Mouse (Mus musculus) lung, embryonic 15.5 days (tissue): ENCODE data around the gene Slc13a4. TPM values are rescaled to one million over a fixed set of nuclear protein-coding genes. Genes with fewer than 3 reads are reported as not detected.

Source experiments
- ATAC-seq: fragments of 200-750 bp; cut with Nextera tagmentation; 2 replicates; pipeline ENCODE4 v1.8.0; 2017; ENCODE audit warnings: moderate number of reproducible peaks, borderline replicate concordance; ENCODE audit not compliant: low FRiP score, low TSS enrichment; ENCODE audit errors: extremely low read depth
- H3K27ac ChIP-seq: fragments of 300-500 bp; sonication (generic); 2 replicates; pipeline ENCODE4 v1.5.1; 2015; ENCODE audit warnings: moderate library complexity, mild to moderate bottlenecking, inconsistent platforms
- H3K27me3 ChIP-seq: fragments of 300-500 bp; sonication (generic); 2 replicates; pipeline ENCODE4 v1.6.1; 2015; ENCODE audit warnings: inconsistent platforms
- H3K36me3 ChIP-seq: fragments of 300-500 bp; sonication (generic); 2 replicates; pipeline ENCODE4 v1.6.1; 2015; ENCODE audit warnings: inconsistent platforms
- H3K4me1 ChIP-seq: fragments of 300-500 bp; sonication (generic); 2 replicates; pipeline ENCODE4 v1.6.1; 2015; ENCODE audit warnings: inconsistent platforms
- H3K4me2 ChIP-seq: fragments of 300-500 bp; sonication (generic); 2 replicates; pipeline ENCODE4 v1.6.1; 2015; ENCODE audit warnings: inconsistent platforms, mild to moderate bottlenecking, moderate library complexity
- H3K4me3 ChIP-seq: fragments of 300-500 bp; sonication (generic); 2 replicates; pipeline ENCODE4 v1.5.1; 2015; ENCODE audit warnings: mild to moderate bottlenecking, inconsistent platforms
- H3K9ac ChIP-seq: fragments of 300-500 bp; sonication (generic); 2 replicates; pipeline ENCODE4 v1.6.1; 2015; ENCODE audit warnings: inconsistent platforms
- H3K9me3 ChIP-seq: fragments of 300-500 bp; sonication (generic); 2 replicates; pipeline ENCODE4 v1.6.1; 2016; ENCODE audit warnings: inconsistent platforms
- WGBS: fragments of 180-500 bp; shearing (Covaris S2); methylation state at CpG from one replicate; pipeline ENCODE4 v1.1.7; 2015; 5-methylcytosine and 5-hydroxymethylcytosine counted together
- polyA plus RNA-seq: library from polyadenylated mRNA; unstranded; fragments of >200 nt; fragmentation: Nextera tagmentation; extraction: Ambion mirVana; gene quantifications from 2 replicates; pipeline ENCODE4 v1.2.1, GENCODE M21; 2015

The Slc13a4 gene
- polyA plus RNA-seq, 1 experiment from 2014 or later, result 0.14 TPM

DNA sequence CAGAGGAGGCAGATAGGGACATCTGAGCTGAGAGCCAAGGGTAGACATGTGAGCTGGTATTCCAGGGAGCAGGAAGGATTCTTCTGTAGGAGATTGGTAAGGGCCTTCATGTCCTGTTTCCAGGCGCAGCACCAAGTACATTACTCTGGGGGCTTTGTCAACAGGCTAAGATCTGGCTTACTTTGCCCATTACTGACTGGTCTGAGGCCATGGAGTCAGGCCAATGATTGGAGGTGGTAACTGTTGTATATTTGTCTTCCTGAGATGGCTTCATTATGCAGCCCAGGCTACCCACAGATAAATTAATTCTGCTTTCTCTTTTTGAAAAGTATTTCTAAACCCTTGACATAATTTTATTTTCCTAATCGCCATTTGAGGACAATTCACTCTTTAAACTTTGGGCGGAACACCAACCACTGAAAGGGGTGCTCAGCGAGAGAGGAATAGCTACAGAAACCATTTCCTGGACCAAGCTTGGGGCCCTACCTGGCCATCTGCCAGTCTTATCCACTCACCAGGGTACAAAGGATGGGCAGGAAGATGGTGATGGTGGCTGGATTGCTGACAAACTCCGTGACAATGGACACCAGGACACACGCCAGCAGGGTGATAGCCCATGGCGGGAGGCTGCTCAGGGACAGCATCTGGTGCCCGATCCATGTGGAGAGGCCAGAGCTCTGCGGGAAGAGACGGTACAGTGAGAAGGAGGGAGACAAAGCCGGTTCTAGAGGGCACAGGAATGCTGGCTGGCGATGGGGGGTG is 36.7 kb downstream of the Slc13a4 start:
- no peak overlapping the region for H3K27ac ChIP-seq
- no peaks in the 10 kb centered on the region for H3K36me3 ChIP-seq

DNA sequence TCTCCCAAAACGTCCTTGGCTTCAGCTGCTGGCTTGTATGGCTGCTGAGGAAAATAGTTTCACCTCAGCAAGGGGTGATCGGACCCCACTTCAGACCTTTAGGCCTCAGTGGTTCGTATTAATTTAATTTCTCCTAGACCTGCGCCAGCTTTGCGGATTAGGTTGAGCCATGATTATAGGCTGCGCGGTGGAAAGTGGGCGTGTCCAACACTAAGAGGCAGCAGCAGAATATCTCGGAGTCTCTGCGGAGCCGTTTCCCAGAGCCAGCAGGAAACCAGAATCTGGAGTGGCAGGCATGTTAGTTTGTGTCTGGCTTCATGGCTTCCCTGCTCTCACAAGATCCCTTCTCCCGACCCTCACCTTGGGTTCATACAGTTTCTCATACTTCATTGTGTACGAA is 38.3 kb downstream of the Slc13a4 start:
- Histone ChIP-seq H3K4me1 (no peaks in the 10 kb centered on the region), H3K9ac (no peak overlapping the region), H3K4me3 (no peak overlapping the region), H3K9me3 (no peaks in the 10 kb centered on the region), H3K4me2 (no peak overlapping the region), H3K27ac (no peak overlapping the region), H3K36me3 (no peaks in the 10 kb centered on the region), H3K27me3 (no peaks in the 10 kb centered on the region)
- no peak for ATAC-seq
- WGBS, result 80% methylated on average over 13 of the region's 13 CpGs

More for the DNA sequence above, 36.7 kb downstream of the Slc13a4 start:
- 82% methylated on average over 12 of the region's 12 CpGs for WGBS
- no peak overlapping the region for H3K4me2 ChIP-seq
- no peak overlapping the region for H3K4me3 ChIP-seq
- no peaks in the 10 kb centered on the region for H3K27me3 ChIP-seq
- no peak for ATAC-seq
- H3K9ac ChIP-seq, result no peak overlapping the region
- H3K9me3 ChIP-seq, result no peaks in the 10 kb centered on the region
- H3K4me1 ChIP-seq, result no peaks in the 10 kb centered on the region

DNA sequence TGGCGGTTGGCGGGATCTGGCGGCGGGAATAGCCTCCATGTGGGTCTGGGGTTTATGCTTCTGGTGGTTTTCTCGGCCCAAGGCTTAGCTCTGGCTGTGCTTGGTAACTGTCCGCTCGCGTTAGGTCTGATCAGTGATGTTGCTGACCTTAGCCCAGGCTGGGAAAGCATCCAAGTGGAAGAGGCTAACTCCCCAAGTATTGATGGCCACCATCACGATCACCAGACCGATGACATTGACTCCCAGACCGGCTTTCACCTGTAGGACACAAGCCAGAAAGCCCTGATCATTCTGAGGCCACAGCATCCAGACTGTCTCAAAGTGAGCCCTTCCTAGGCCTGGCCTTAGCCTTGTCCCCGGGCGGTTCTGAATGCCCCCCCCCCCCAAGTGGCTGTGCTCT is 39.2 kb downstream of the Slc13a4 start:
- H3K9ac ChIP-seq, result no peak overlapping the region
- 0 out of 2 replicates have a peak, but pooled peaks cover under 1% of the 10 kb centered on the region for H3K36me3 ChIP-seq
- H3K27ac ChIP-seq, result no peak overlapping the region
- H3K4me3 ChIP-seq, result no peak overlapping the region
- no peaks in the 10 kb centered on the region for H3K4me1 ChIP-seq
- no peak for ATAC-seq
- WGBS, result 93% methylated on average over 13 of the region's 13 CpGs
- H3K4me2 ChIP-seq, result no peak overlapping the region
- no peaks in the 10 kb centered on the region for H3K9me3 ChIP-seq
- H3K27me3 ChIP-seq, result no peaks in the 10 kb centered on the region

- H3K4me3 ChIP-seq, result no peak overlapping the region
- no peaks in the 10 kb centered on the region for H3K9me3 ChIP-seq
- no peak overlapping the region for H3K9ac ChIP-seq
- H3K27me3 ChIP-seq, result no peaks in the 10 kb centered on the region
- 82% methylated on average over 15 of the region's 15 CpGs for WGBS
- H3K4me2 ChIP-seq, result no peak overlapping the region
- H3K4me1 ChIP-seq, result no peaks in the 10 kb centered on the region
- no peak for ATAC-seq
- peaks cover 23% of the 10 kb centered on the region for H3K36me3 ChIP-seq
- H3K27ac ChIP-seq, result no peak overlapping the region
Measured at GRCm38 (mm10) chr6:35265580-35266278, 42.2 kb downstream of the Slc13a4 start.

- ATAC-seq, result no peak
- Histone ChIP-seq H3K9me3 (no peaks in the 10 kb centered on the region), H3K27me3 (no peaks in the 10 kb centered on the region), H3K4me3 (no peak overlapping the region), H3K36me3 (peaks cover 23% of the 10 kb centered on the region), H3K9ac (no peak overlapping the region), H3K4me1 (peaks cover 22% of the 10 kb centered on the region), H3K27ac (no peak overlapping the region), H3K4me2 (no peak overlapping the region)
- WGBS, result 83% methylated on average over 7 of the region's 7 CpGs
Measured at GRCm38 (mm10) chr6:35260531-35260930, 47.4 kb downstream of the Slc13a4 start.

- peaks cover 23% of the 10 kb centered on the region for H3K36me3 ChIP-seq
- ATAC-seq, result no peak
- H3K4me3 ChIP-seq, result no peak overlapping the region
- H3K9ac ChIP-seq, result no peak overlapping the region
- WGBS, result 71% methylated on average over 5 of the region's 5 CpGs
- no peak overlapping the region for H3K27ac ChIP-seq
- no peaks in the 10 kb centered on the region for H3K27me3 ChIP-seq
- H3K4me1 ChIP-seq, result peaks cover 32% of the 10 kb centered on the region
- no peaks in the 10 kb centered on the region for H3K9me3 ChIP-seq
- no peak overlapping the region for H3K4me2 ChIP-seq
Measured at GRCm38 (mm10) chr6:35259526-35259925, 48.4 kb downstream of the Slc13a4 start.

GRCm38 (mm10) chr6:35258922-35259321 is 49.0 kb downstream of the Slc13a4 start:
- WGBS, result 89% methylated on average over 2 of the region's 2 CpGs
- Histone ChIP-seq H3K27me3 (no peaks in the 10 kb centered on the region), H3K27ac (no peak overlapping the region), H3K9me3 (no peaks in the 10 kb centered on the region), H3K4me2 (no peak overlapping the region), H3K4me1 (peaks cover 38% of the 10 kb centered on the region), H3K36me3 (peaks cover 23% of the 10 kb centered on the region), H3K9ac (no peak overlapping the region), H3K4me3 (no peak overlapping the region)
- ATAC-seq, result no peak

- Histone ChIP-seq H3K27me3 (no peaks in the 10 kb centered on the region), H3K9ac (no peak overlapping the region), H3K27ac (no peak overlapping the region), H3K4me2 (no peak overlapping the region), H3K9me3 (no peaks in the 10 kb centered on the region), H3K4me1 (peaks cover 45% of the 10 kb centered on the region), H3K4me3 (no peak overlapping the region), H3K36me3 (peaks cover 16% of the 10 kb centered on the region; the same call in 1 of the 2 replicates)
- no peak for ATAC-seq
- WGBS, result 77% methylated on average over 13 of the region's 13 CpGs
Measured at GRCm38 (mm10) chr6:35257626-35258190, 50.2 kb downstream of the Slc13a4 start.

GRCm38 (mm10) chr6:35256691-35257090 is 51.2 kb downstream of the Slc13a4 start:
- Histone ChIP-seq H3K27me3 (no peaks in the 10 kb centered on the region), H3K27ac (no peak overlapping the region), H3K4me3 (no peak overlapping the region), H3K9me3 (no peaks in the 10 kb centered on the region), H3K9ac (no peak overlapping the region), H3K4me1 (peaks cover 45% of the 10 kb centered on the region), H3K4me2 (no peak overlapping the region), H3K36me3 (0 out of 2 replicates have a peak, but pooled peaks cover 10% of the 10 kb centered on the region)
- 45% methylated on average over 7 of the region's 7 CpGs for WGBS
- no peak for ATAC-seq

DNA sequence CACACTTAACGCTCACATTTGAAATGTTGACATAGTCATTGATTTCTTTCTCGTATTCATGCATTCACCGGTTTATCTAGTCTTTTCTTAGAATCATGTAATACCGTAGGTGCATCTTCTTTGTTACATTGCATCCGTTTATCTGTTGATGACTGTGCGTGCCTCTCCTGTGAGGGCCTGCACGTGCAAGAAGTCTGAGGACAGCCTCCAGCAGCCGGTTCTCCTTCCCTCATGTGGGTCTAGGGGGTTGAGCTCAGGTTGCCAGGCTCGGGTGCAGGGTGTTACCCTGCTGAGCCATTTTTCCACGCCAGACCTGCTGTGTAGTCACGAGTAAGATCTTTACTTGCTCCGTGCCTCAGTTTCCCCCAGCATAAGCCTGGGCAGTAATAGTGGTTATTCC is 52.9 kb downstream of the Slc13a4 start:
- H3K27ac ChIP-seq, result no peak overlapping the region
- no peak for ATAC-seq
- no peaks in the 10 kb centered on the region for H3K9me3 ChIP-seq
- WGBS, result 73% methylated on average over 12 of the region's 12 CpGs
- no peak overlapping the region; the same call in 1 of the 2 replicates for H3K4me3 ChIP-seq
- peak overlapping the region; percentile 22; the same call in 1 of the 2 replicates for H3K9ac ChIP-seq
- no peaks in the 10 kb centered on the region for H3K27me3 ChIP-seq
- peak overlapping the region; percentile 67; the same call in 1 of the 2 replicates for H3K4me2 ChIP-seq
- peaks cover 45% of the 10 kb centered on the region for H3K4me1 ChIP-seq
- H3K36me3 ChIP-seq, result no peaks in the 10 kb centered on the region

GRCm38 (mm10) chr6:35254136-35254904 is 53.6 kb downstream of the Slc13a4 start:
- Histone ChIP-seq H3K9ac (peak overlapping the region; percentile 22; the same call in 1 of the 2 replicates), H3K4me2 (peak overlapping the region; percentile 67), H3K27ac (0 out of 2 replicates have a peak overlapping the region, but pooled peaks have one; percentile 19), H3K9me3 (no peaks in the 10 kb centered on the region), H3K27me3 (no peaks in the 10 kb centered on the region), H3K4me1 (peaks cover 45% of the 10 kb centered on the region), H3K36me3 (no peaks in the 10 kb centered on the region), H3K4me3 (peak overlapping the region; percentile 17)
- ATAC-seq, result no peak; the same call in 1 of the 2 replicates
- WGBS, result 42% methylated on average over 9 of the region's 9 CpGs
